Mouse (Mus musculus): ENCODE measurements around the gene Ndufb7. TPM values are rescaled to one million over a fixed set of nuclear protein-coding genes. Genes with fewer than 3 reads are reported as not detected.
"Not testable (repeated sequence)": the region's sequence is repeated elsewhere in the genome, so short reads cannot be mapped to it uniquely, and the experiment has no call there.

Ndufb7 gene
- polyA plus RNA-seq, 1 experiment from 2014 or later, result 312 TPM

DNA sequence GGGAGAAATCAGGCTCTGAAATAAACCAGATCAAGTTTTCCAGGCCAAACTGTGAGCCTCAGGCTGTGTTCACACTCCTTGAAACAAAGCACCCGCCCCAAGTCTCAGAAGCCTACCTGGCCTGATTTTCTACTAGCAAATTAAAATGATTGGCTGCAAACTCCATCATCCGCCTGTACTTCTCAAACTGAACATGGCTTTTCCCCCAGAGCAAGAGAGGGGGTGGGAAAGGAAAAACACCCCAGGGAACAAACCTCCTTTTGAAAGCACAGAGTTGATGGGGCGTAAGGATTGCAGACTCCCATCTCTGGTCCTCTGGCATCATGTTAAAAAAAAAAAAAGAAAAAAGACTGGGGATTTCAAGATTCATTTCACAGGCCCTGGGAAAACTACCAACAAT is 26.2 kb downstream of the Ndufb7 start:
- no peak for ATAC-seq (ENCODE audit: insufficient number of reproducible peaks, insufficient read depth, low FRiP score, low TSS enrichment, low read depth)
- H3K27ac ChIP-seq, result peak overlapping the region; percentile 39; the same call in 1 of the 2 replicates

DNA sequence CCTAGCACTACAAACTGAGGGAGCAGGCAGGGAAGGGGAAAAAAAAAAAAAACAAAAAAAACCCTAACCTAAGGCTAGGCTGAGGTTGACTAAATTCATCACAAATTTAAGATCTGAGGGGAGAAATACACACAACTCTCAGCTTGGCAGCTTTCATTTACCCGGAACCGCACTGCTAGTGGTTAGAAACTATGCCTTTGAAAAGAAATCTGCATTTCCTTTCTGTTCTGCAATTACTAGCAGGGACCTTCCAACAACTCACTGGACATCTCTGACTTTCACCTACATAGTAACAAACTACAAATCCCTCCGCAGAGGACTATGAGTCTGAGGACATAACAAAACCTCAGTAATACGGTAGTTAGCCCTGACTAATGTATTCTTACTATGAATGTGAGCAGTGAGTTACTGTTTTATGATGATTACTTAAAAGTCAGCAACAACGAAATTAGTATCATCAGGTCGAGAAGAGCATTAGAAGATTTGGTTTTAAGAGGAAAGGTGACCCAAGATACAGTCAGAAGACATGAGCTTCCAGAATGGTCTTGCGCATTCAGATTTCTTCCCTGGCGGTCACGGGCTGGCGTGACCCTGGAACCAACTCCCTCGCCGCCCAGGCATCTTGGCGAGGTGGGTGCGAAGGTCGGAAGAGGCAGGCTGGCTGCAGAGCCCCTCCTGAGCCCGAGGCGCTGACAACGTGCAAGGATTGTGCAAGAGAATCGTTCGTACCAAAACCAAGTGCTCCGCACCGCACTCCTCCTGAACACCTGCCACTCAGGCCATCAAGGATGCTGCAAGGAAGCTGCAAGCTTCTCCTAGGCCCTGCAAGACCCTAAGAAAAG is 27.1 kb downstream of the Ndufb7 start:
- H3K36me3 ChIP-seq, result peaks cover 16% of the 10 kb centered on the region; the same call in 1 of the 2 replicates
- WGBS, result 3% methylated on average over 22 of the region's 22 CpGs
- H3K4me1 ChIP-seq, result peaks cover 31% of the 10 kb centered on the region
- no peak for ATAC-seq (ENCODE audit: insufficient number of reproducible peaks, insufficient read depth, low FRiP score, low TSS enrichment, low read depth)
- H3K27ac ChIP-seq, result peak overlapping the region; percentile 83
- peak overlapping the region; percentile 87 for H3K9ac ChIP-seq
- peak overlapping the region; percentile 85 for H3K4me2 ChIP-seq
- H3K27me3 ChIP-seq, result no peaks in the 10 kb centered on the region
- no peaks in the 10 kb centered on the region for H3K9me3 ChIP-seq
- peak overlapping the region; percentile 84 for H3K4me3 ChIP-seq

More for the DNA sequence above, 26.2 kb downstream of the Ndufb7 start:
- Histone ChIP-seq H3K27me3 (no peaks in the 10 kb centered on the region), H3K4me1 (peaks cover 31% of the 10 kb centered on the region), H3K4me3 (peak overlapping the region; percentile 84), H3K9me3 (no peaks in the 10 kb centered on the region), H3K4me2 (peak overlapping the region; percentile 85), H3K36me3 (peaks cover 23% of the 10 kb centered on the region; the same call in 1 of the 2 replicates), H3K9ac (peak overlapping the region; percentile 87)
- WGBS, result 47% methylated on average over 3 of the region's 3 CpGs

DNA sequence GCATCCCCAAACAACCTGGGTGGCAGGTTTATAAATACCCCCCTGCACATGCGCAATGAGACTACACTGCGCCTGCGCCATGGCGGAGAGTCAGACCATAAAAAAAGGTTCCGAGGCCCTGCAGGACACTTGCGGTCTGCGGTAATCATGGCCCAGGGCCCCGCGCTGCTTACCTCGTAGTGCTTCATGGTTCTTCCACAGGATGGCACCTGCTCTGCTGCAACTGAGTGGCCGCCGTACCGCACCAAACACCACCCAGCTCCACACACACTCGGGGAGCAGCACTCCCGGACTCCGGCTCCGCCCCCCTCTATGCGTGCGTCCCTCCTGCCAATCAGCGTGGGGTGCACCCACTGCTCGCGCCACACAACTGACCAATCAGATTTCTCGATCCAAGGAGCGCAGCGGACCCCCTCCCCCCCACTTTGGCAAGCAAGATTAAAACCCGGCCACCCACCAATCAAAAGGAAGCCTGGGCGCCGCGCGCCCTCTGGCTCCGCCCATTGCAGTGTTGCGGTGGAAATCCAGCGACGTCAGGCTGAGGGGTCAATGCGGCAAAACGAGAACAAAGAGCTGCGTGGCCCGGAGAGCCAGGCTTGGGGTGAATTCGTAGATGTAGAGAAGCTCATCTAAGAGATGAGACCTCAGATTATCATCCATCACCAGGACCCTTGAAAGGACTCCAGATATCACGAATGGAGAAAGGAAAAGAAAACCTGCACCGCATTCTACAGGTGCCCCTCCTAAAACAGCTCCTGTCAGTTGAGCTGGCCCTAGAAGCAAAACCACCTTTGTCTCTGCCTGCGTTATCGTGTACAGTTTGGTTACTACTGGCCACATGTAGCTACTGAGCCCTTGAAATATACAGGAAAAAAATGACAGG is 27.9 kb downstream of the Ndufb7 start:
- Histone ChIP-seq H3K27me3 (no peaks in the 10 kb centered on the region), H3K9me3 (no peaks in the 10 kb centered on the region), H3K4me3 (peak overlapping the region; percentile 84), H3K27ac (peak overlapping the region; percentile 90), H3K9ac (peak overlapping the region; percentile 87), H3K36me3 (peaks cover 11% of the 10 kb centered on the region; the same call in 1 of the 2 replicates), H3K4me1 (peaks cover 31% of the 10 kb centered on the region), H3K4me2 (peak overlapping the region; percentile 85)
- peak; percentile 97 for ATAC-seq (ENCODE audit: insufficient number of reproducible peaks, insufficient read depth, low FRiP score, low TSS enrichment, low read depth)
- WGBS, result under 1% methylated on average over 43 of the region's 43 CpGs

DNA sequence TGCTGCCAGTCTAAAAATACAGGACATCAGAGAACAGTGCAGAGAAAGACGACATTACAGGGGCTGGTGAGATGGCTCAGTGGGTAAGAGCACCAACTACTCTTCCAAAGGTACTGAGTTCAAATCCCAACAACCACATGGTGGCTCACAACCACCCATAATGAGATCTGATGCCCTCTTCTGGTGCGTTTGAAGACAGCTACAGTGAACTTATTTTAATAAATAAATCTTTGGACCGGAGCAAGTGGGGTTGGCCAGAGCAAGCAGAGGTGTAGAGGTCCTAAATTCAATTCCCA is 28.5 kb downstream of the Ndufb7 start:
- peak overlapping the region; percentile 85 for H3K4me2 ChIP-seq
- H3K4me1 ChIP-seq, result peaks cover 30% of the 10 kb centered on the region
- H3K9ac ChIP-seq; ATAC-seq (ENCODE audit: insufficient number of reproducible peaks, insufficient read depth, low FRiP score, low TSS enrichment, low read depth); H3K27me3 ChIP-seq; H3K36me3 ChIP-seq; H3K9me3 ChIP-seq: not testable (repeated sequence)
- H3K4me3 ChIP-seq, result peak overlapping the region; percentile 84
- WGBS, result 54% methylated on average over 3 of the region's 3 CpGs
- peak overlapping the region; percentile 90 for H3K27ac ChIP-seq

DNA sequence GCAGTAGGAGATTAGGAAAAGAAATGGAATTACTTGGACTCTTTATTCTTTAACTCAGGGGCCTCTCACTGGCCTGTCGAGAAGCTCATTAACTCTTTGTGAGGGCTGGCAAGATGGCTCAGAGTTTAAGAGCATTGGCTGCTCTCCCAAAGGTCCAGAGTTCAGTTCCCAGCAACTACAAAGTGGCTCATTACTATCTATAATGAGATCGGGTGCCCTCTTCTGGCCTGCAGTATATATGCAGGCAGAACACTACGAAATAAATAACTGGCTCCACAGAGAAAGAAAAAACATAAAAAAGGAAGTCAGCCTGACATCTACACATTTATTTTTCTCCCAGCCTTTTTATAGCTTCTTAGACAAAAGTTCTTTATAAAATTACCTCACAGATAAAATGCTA is 29.9 kb downstream of the Ndufb7 start:
- H3K27ac ChIP-seq, result no peak overlapping the region
- no peak for ATAC-seq (ENCODE audit: insufficient number of reproducible peaks, insufficient read depth, low FRiP score, low TSS enrichment, low read depth)
- peaks cover 20% of the 10 kb centered on the region for H3K4me1 ChIP-seq
- WGBS, result 34% methylated on average over 3 of the region's 3 CpGs
- no peak overlapping the region for H3K4me2 ChIP-seq
- no peaks in the 10 kb centered on the region for H3K9me3 ChIP-seq
- peaks cover 1% of the 10 kb centered on the region; the same call in 1 of the 2 replicates for H3K36me3 ChIP-seq
- no peak overlapping the region for H3K9ac ChIP-seq
- H3K4me3 ChIP-seq, result no peak overlapping the region
- no peaks in the 10 kb centered on the region for H3K27me3 ChIP-seq

DNA sequence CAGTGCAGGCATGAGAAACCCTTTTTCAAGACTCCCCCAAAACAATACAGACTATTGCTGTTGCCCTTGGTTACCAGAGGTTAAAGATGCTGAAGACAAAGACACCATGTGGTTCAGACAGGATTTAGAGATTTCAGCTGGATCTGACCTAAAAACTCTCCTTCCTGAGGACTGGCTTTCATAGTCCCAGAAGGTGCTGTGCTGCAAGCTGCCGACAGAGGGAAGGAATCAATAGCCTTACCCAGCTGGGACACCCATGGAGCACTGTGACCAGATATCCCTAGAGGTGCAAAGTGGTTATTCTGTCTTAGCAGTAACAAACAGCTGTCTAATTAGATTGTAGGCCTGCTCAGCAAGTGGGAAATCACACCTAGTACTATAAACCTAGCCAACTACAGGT is 31.7 kb downstream of the Ndufb7 start:
- Histone ChIP-seq H3K27me3 (no peaks in the 10 kb centered on the region), H3K4me3 (no peak overlapping the region), H3K27ac (no peak overlapping the region), H3K9ac (no peak overlapping the region), H3K36me3 (no peaks in the 10 kb centered on the region), H3K4me1 (peaks cover 4% of the 10 kb centered on the region), H3K9me3 (no peaks in the 10 kb centered on the region), H3K4me2 (no peak overlapping the region)
- ATAC-seq (ENCODE audit: insufficient number of reproducible peaks, insufficient read depth, low FRiP score, low TSS enrichment, low read depth), result no peak
- 24% methylated on average over 1 of the region's 1 CpGs for WGBS

DNA sequence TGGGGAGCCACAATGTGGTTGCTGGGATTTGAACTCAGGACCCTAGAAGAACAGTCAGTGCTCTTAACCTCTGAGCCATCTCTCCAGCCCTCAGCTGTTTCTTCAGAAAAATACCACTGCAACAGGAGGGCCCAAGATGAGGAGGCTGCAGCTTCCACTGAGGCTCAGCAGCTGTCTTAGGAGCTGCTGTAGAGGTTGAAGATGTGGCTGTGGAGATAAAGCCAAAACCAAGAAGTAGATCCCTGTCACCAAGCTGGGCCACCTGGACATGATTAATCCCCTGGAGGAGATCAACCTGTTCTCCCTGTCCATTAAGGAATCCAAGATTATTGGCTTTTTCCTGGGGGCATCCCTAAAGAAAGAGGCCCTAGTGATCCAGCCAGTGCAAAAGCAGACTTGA is 33.3 kb downstream of the Ndufb7 start:
- ATAC-seq (ENCODE audit: insufficient number of reproducible peaks, insufficient read depth, low FRiP score, low TSS enrichment, low read depth), result no peak
- H3K36me3 ChIP-seq, result no peaks in the 10 kb centered on the region
- no peak overlapping the region for H3K4me2 ChIP-seq
- no peaks in the 10 kb centered on the region for H3K27me3 ChIP-seq
- H3K9ac ChIP-seq, result no peak overlapping the region
- no peaks in the 10 kb centered on the region for H3K9me3 ChIP-seq
- H3K4me3 ChIP-seq, result no peak overlapping the region
- H3K27ac ChIP-seq, result no peak overlapping the region
- no peaks in the 10 kb centered on the region for H3K4me1 ChIP-seq

DNA sequence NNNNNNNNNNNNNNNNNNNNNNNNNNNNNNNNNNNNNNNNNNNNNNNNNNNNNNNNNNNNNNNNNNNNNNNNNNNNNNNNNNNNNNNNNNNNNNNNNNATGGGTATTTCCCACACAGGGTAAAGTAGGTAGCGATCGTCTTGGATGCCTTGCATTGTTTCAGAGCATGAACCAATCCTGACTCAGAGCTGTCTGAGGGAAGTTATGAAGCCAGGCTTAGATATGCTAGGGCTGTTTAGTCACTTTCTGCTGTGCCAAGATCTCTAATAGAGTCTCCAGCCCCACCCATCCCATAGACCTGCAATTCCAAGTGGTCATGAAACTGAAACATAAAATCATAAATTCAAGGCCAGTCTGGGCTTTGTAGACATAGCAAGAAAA is 36.2 kb downstream of the Ndufb7 start:
- Histone ChIP-seq H3K9me3 (no peaks in the 10 kb centered on the region), H3K4me3 (no peak overlapping the region), H3K27me3 (no peaks in the 10 kb centered on the region), H3K9ac (no peak overlapping the region), H3K4me1 (0 out of 2 replicates have a peak, but pooled peaks cover 6% of the 10 kb centered on the region), H3K4me2 (no peak overlapping the region), H3K36me3 (no peaks in the 10 kb centered on the region), H3K27ac (no peak overlapping the region)
- ATAC-seq (ENCODE audit: insufficient number of reproducible peaks, insufficient read depth, low FRiP score, low TSS enrichment, low read depth), result no peak
- 75% methylated on average over 2 of the region's 2 CpGs for WGBS

DNA sequence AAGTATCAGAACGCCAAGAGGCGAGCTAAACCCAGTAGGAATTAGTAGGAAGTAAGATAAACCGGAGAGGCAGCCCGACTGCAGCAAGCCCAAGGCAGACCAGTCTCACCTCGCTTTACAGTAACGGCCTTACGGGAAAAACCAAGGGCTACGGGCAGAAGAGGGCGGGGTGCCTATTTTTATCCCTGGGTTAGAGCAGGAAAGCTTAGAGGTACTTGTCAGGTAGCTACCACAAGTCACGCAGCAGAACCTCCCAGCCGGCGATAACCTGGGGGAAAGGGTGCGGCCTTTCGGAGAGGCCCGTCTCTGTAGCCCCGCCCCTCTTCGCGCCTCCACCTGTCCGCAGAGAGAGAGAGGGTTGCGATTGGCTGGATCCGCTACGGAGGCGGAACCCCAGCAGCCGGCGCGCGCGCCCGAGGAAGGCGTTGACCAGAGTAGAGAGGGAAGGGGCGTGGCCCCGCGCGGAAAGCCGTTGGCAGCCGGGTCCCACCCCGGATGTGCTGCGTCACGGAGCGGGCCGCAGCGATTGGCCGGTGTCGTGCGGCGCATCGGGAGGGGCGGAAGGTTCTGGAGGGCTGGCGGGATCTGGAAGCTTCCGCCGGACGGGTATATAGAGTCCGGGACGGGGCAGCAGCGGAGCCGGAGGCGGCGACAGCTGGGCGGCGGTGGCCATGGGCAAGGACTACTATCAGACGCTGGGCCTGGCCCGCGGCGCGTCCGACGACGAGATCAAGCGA is 41.4 kb downstream of the Ndufb7 start, which contains the start of the genes Tecr and Dnajb1:
Tecr (minus strand) TSS at position 311 of the 737 bp plus-strand sequence.
Dnajb1 (plus strand) TSS at position 533 of the 737 bp plus-strand sequence.
- no peaks in the 10 kb centered on the region for H3K27me3 ChIP-seq
- H3K4me1 ChIP-seq, result peaks cover 24% of the 10 kb centered on the region
- peak within 1 kb of the TSS; percentile 99 for H3K27ac ChIP-seq
- peak within 1 kb of the TSS; percentile 77 for H3K4me3 ChIP-seq
- peak within 1 kb of the TSS; percentile 87 for H3K9ac ChIP-seq
- H3K4me2 ChIP-seq, result peak within 1 kb of the TSS; percentile 83
- H3K36me3 ChIP-seq, result peaks cover 32% of the 10 kb centered on the region
- ATAC-seq (ENCODE audit: insufficient number of reproducible peaks, insufficient read depth, low FRiP score, low TSS enrichment, low read depth), result peak; percentile 96
- H3K9me3 ChIP-seq, result no peaks in the 10 kb centered on the region
- WGBS, result under 1% methylated on average over 69 of the region's 69 CpGs

DNA sequence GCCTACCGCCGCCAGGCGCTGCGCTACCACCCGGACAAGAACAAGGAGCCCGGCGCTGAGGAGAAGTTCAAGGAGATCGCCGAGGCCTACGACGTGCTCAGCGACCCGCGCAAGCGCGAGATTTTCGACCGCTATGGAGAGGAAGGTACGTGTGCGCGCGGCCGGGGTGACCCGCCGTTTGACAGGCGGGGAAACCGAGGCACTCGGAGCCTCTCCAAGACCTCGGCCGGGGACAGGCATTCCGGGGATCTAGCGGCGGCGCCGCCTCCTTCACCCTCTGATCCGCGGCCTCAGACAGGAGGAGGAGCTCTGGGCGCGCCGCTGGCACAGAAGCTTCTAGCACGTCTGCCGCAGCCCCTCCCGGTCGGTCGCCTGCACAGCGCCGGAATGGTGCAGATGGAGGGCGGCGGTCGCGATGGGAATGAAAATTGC is 41.9 kb downstream of the Ndufb7 start:
- H3K9ac ChIP-seq, result peak overlapping the region; percentile 87
- H3K27me3 ChIP-seq, result no peaks in the 10 kb centered on the region
- peaks cover 38% of the 10 kb centered on the region for H3K36me3 ChIP-seq
- H3K4me3 ChIP-seq, result peak overlapping the region; percentile 77
- H3K4me2 ChIP-seq, result peak overlapping the region; percentile 83
- WGBS, result under 1% methylated on average over 51 of the region's 51 CpGs
- ATAC-seq (ENCODE audit: insufficient number of reproducible peaks, insufficient read depth, low FRiP score, low TSS enrichment, low read depth), result peak; percentile 77
- peak overlapping the region; percentile 99 for H3K27ac ChIP-seq
- H3K9me3 ChIP-seq, result no peaks in the 10 kb centered on the region
- peaks cover 24% of the 10 kb centered on the region for H3K4me1 ChIP-seq

DNA sequence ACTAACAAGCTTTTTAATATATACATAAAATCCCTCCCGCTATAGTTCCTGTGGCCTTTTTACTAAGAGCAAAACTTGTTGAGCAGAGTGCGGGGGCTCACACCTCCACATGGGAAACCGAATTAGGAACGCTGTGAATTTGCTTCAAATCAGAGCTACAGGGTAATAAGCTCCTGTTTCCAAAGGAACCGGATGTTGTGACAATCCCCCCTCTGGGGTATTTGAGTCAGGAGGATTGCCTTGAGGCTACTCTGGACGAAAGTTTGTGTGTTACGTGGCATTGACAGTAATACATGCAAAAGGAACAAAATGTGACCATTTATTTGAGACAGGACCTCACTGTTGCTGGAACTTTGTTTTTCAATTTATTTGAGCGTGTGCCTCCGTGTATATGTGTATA is 42.6 kb downstream of the Ndufb7 start:
- H3K36me3 ChIP-seq, result peaks cover 45% of the 10 kb centered on the region

More for the DNA sequence above, 42.6 kb downstream of the Ndufb7 start:
- no peak for ATAC-seq (ENCODE audit: insufficient number of reproducible peaks, insufficient read depth, low FRiP score, low TSS enrichment, low read depth)
- Histone ChIP-seq H3K4me1 (peaks cover 24% of the 10 kb centered on the region), H3K9me3 (no peaks in the 10 kb centered on the region), H3K4me3 (peak overlapping the region; percentile 77), H3K9ac (peak overlapping the region; percentile 87), H3K27me3 (no peaks in the 10 kb centered on the region), H3K4me2 (peak overlapping the region; percentile 83), H3K27ac (peak overlapping the region; percentile 99)
- WGBS, result 21% methylated on average over 9 of the region's 9 CpGs

Measured in embryonic facial prominence, embryonic 13.5 days (tissue).